Mouse (Mus musculus): ENCODE results near the gene Nkap. TPM values are rescaled to one million over a fixed set of nuclear protein-coding genes. Genes with fewer than 3 reads are reported as not detected.
"Not testable (repeated sequence)": the region's sequence is repeated elsewhere in the genome, so short reads cannot be mapped to it uniquely, and the experiment has no call there.

The Nkap gene
- polyA plus RNA-seq, 1 experiment from 2014 or later = 13.2 TPM

GRCm38 (mm10) chrX:37125511-37125910, 1.1 kb upstream of the Nkap start:
- Histone ChIP-seq H3K9me3 (replicated peaks; ENCODE audit: control insufficient read depth, low read length) (no peaks in the 10 kb centered on the region), H3K27me3 (ENCODE audit: control insufficient read depth, insufficient read depth, low read length) (no peaks in the 10 kb centered on the region; the same call in 1 of the 2 replicates), H3K4me3 (ENCODE audit: low read length) (no peak overlapping the region), H3K27ac (ENCODE audit: low read length) (no peak overlapping the region), H3K4me1 (ENCODE audit: control insufficient read depth, insufficient read depth, low read length) (0 out of 2 replicates have a peak, but pooled peaks cover 2% of the 10 kb centered on the region), H3K36me3 (ENCODE audit: control insufficient read depth, insufficient read depth) (no peaks in the 10 kb centered on the region), H3K4me2 (ENCODE audit: low read depth, low read length) (no peak overlapping the region), H3K9ac (ENCODE audit: low read length) (no peak overlapping the region)
- WGBS = 85% methylated on average over 7 of the region's 7 CpGs
- no peak for ATAC-seq (replicated peaks; ENCODE audit: extremely low read depth, insufficient read depth, low FRiP score)

- 76% methylated on average over 3 of the region's 3 CpGs for WGBS
- no peak for ATAC-seq (replicated peaks; ENCODE audit: extremely low read depth, insufficient read depth, low FRiP score)
- Histone ChIP-seq H3K27ac (ENCODE audit: low read length) (no peak overlapping the region), H3K27me3 (ENCODE audit: control insufficient read depth, insufficient read depth, low read length) (no peaks in the 10 kb centered on the region), H3K9ac (ENCODE audit: low read length) (no peak overlapping the region), H3K9me3 (replicated peaks; ENCODE audit: control insufficient read depth, low read length) (no peaks in the 10 kb centered on the region), H3K36me3 (ENCODE audit: control insufficient read depth, insufficient read depth) (peaks cover 10% of the 10 kb centered on the region; the same call in 1 of the 2 replicates), H3K4me1 (ENCODE audit: control insufficient read depth, insufficient read depth, low read length) (no peaks in the 10 kb centered on the region), H3K4me3 (ENCODE audit: low read length) (no peak overlapping the region), H3K4me2 (ENCODE audit: low read depth, low read length) (no peak overlapping the region)
Observed at GRCm38 (mm10) chrX:37141732-37142131, 15.1 kb downstream of the Nkap start.

- ATAC-seq (replicated peaks; ENCODE audit: extremely low read depth, insufficient read depth, low FRiP score); H3K9me3 ChIP-seq (replicated peaks; ENCODE audit: control insufficient read depth, low read length); H3K4me2 ChIP-seq (ENCODE audit: low read depth, low read length); H3K36me3 ChIP-seq (ENCODE audit: control insufficient read depth, insufficient read depth); H3K4me1 ChIP-seq (ENCODE audit: control insufficient read depth, insufficient read depth, low read length); H3K4me3 ChIP-seq (ENCODE audit: low read length); H3K9ac ChIP-seq (ENCODE audit: low read length); H3K27me3 ChIP-seq (ENCODE audit: control insufficient read depth, insufficient read depth, low read length); H3K27ac ChIP-seq (ENCODE audit: low read length): not testable (repeated sequence)
- 70% methylated on average over 2 of the region's 4 CpGs for WGBS
Observed at GRCm38 (mm10) chrX:37144498-37144897, 17.9 kb downstream of the Nkap start.

- Histone ChIP-seq H3K27ac (ENCODE audit: low read length) (no peak overlapping the region), H3K9ac (ENCODE audit: low read length) (no peak overlapping the region), H3K27me3 (ENCODE audit: control insufficient read depth, insufficient read depth, low read length) (no peaks in the 10 kb centered on the region), H3K4me2 (ENCODE audit: low read depth, low read length) (no peak overlapping the region), H3K36me3 (ENCODE audit: control insufficient read depth, insufficient read depth) (0 out of 2 replicates have a peak, but pooled peaks cover 8% of the 10 kb centered on the region), H3K4me1 (ENCODE audit: control insufficient read depth, insufficient read depth, low read length) (no peaks in the 10 kb centered on the region), H3K9me3 (replicated peaks; ENCODE audit: control insufficient read depth, low read length) (no peaks in the 10 kb centered on the region), H3K4me3 (ENCODE audit: low read length) (no peak overlapping the region)
- WGBS = 96% methylated on average over 2 of the region's 2 CpGs
- ATAC-seq (replicated peaks; ENCODE audit: extremely low read depth, insufficient read depth, low FRiP score) = no peak
Observed at GRCm38 (mm10) chrX:37144954-37145353, 18.4 kb downstream of the Nkap start.

GRCm38 (mm10) chrX:37157839-37158238, 31.2 kb downstream of the Nkap start:
- no peaks in the 10 kb centered on the region for H3K9me3 ChIP-seq (replicated peaks; ENCODE audit: control insufficient read depth, low read length)
- H3K27ac ChIP-seq (ENCODE audit: low read length) = no peak overlapping the region
- H3K9ac ChIP-seq (ENCODE audit: low read length) = no peak overlapping the region
- H3K4me2 ChIP-seq (ENCODE audit: low read depth, low read length) = no peak overlapping the region
- H3K4me3 ChIP-seq (ENCODE audit: low read length) = no peak overlapping the region
- no peaks in the 10 kb centered on the region for H3K27me3 ChIP-seq (ENCODE audit: control insufficient read depth, insufficient read depth, low read length)
- no peaks in the 10 kb centered on the region for H3K4me1 ChIP-seq (ENCODE audit: control insufficient read depth, insufficient read depth, low read length)
- 45% methylated on average over 4 of the region's 4 CpGs for WGBS
- peaks cover 4% of the 10 kb centered on the region; the same call in 1 of the 2 replicates for H3K36me3 ChIP-seq (ENCODE audit: control insufficient read depth, insufficient read depth)
- no peak for ATAC-seq (replicated peaks; ENCODE audit: extremely low read depth, insufficient read depth, low FRiP score)

- Histone ChIP-seq H3K9me3 (replicated peaks; ENCODE audit: control insufficient read depth, low read length) (no peaks in the 10 kb centered on the region), H3K36me3 (ENCODE audit: control insufficient read depth, insufficient read depth) (peaks cover 2% of the 10 kb centered on the region; the same call in 1 of the 2 replicates), H3K27me3 (ENCODE audit: control insufficient read depth, insufficient read depth, low read length) (no peaks in the 10 kb centered on the region), H3K9ac (ENCODE audit: low read length) (no peak overlapping the region), H3K4me2 (ENCODE audit: low read depth, low read length) (no peak overlapping the region), H3K4me3 (ENCODE audit: low read length) (no peak overlapping the region), H3K4me1 (ENCODE audit: control insufficient read depth, insufficient read depth, low read length) (no peaks in the 10 kb centered on the region), H3K27ac (ENCODE audit: low read length) (no peak overlapping the region)
- ATAC-seq (replicated peaks; ENCODE audit: extremely low read depth, insufficient read depth, low FRiP score) = no peak
- WGBS = 73% methylated on average over 10 of the region's 10 CpGs
Observed at GRCm38 (mm10) chrX:37161169-37161568, 34.6 kb downstream of the Nkap start.

- WGBS = 67% methylated on average over 18 of the region's 18 CpGs
- H3K9me3 ChIP-seq (replicated peaks; ENCODE audit: control insufficient read depth, low read length) = no peaks in the 10 kb centered on the region
- no peaks in the 10 kb centered on the region for H3K4me1 ChIP-seq (ENCODE audit: control insufficient read depth, insufficient read depth, low read length)
- H3K9ac ChIP-seq (ENCODE audit: low read length) = no peak overlapping the region
- no peaks in the 10 kb centered on the region for H3K27me3 ChIP-seq (ENCODE audit: control insufficient read depth, insufficient read depth, low read length)
- H3K36me3 ChIP-seq (ENCODE audit: control insufficient read depth, insufficient read depth) = no peaks in the 10 kb centered on the region
- no peak overlapping the region for H3K27ac ChIP-seq (ENCODE audit: low read length)
- H3K4me3 ChIP-seq (ENCODE audit: low read length) = no peak overlapping the region
- H3K4me2 ChIP-seq (ENCODE audit: low read depth, low read length) = no peak overlapping the region
- no peak for ATAC-seq (replicated peaks; ENCODE audit: extremely low read depth, insufficient read depth, low FRiP score)
Observed at GRCm38 (mm10) chrX:37163115-37163514, 36.5 kb downstream of the Nkap start.

GRCm38 (mm10) chrX:37167085-37167484, 40.5 kb downstream of the Nkap start:
- Histone ChIP-seq H3K9me3 (replicated peaks; ENCODE audit: control insufficient read depth, low read length) (no peaks in the 10 kb centered on the region), H3K36me3 (ENCODE audit: control insufficient read depth, insufficient read depth) (no peaks in the 10 kb centered on the region), H3K9ac (ENCODE audit: low read length) (no peak overlapping the region), H3K27ac (ENCODE audit: low read length) (no peak overlapping the region), H3K4me2 (ENCODE audit: low read depth, low read length) (no peak overlapping the region), H3K4me1 (ENCODE audit: control insufficient read depth, insufficient read depth, low read length) (no peaks in the 10 kb centered on the region), H3K27me3 (ENCODE audit: control insufficient read depth, insufficient read depth, low read length) (no peaks in the 10 kb centered on the region), H3K4me3 (ENCODE audit: low read length) (no peak overlapping the region)
- WGBS = 33% methylated on average over 3 of the region's 3 CpGs
- ATAC-seq (replicated peaks; ENCODE audit: extremely low read depth, insufficient read depth, low FRiP score) = no peak

- Histone ChIP-seq H3K4me3 (ENCODE audit: low read length) (no peak within 1 kb of the TSS), H3K27ac (ENCODE audit: low read length) (no peak within 1 kb of the TSS), H3K27me3 (ENCODE audit: control insufficient read depth, insufficient read depth, low read length) (no peaks in the 10 kb centered on the region), H3K4me1 (ENCODE audit: control insufficient read depth, insufficient read depth, low read length) (no peaks in the 10 kb centered on the region), H3K9me3 (replicated peaks; ENCODE audit: control insufficient read depth, low read length) (no peaks in the 10 kb centered on the region), H3K4me2 (ENCODE audit: low read depth, low read length) (no peak within 1 kb of the TSS), H3K9ac (ENCODE audit: low read length) (no peak within 1 kb of the TSS), H3K36me3 (ENCODE audit: control insufficient read depth, insufficient read depth) (no peaks in the 10 kb centered on the region)
- 45% methylated on average over 5 of the region's 5 CpGs for WGBS
- no peak for ATAC-seq (replicated peaks; ENCODE audit: extremely low read depth, insufficient read depth, low FRiP score)
Observed at GRCm38 (mm10) chrX:37168742-37169141, 42.1 kb downstream of the Nkap start, which contains the start of gene Akap14. TSS of gene Akap14 (minus strand) at chrX:37168842.
